Mouse (Mus musculus): ENCODE data around the gene Itga9.

GRCm38 (mm10) chr9:118778596-118778995, 172.1 kb downstream of the Itga9 start:
- TF ChIP-seq CTCF (IDR thresholded peaks at IDR 0.05; ENCODE audit: control insufficient read depth, insufficient read depth, insufficient read length) (no peak), USF1 (IDR thresholded peaks at IDR 0.05; ENCODE audit: low read depth) (no peak), MAX (IDR thresholded peaks at IDR 0.05) (no peak), MYOG (IDR thresholded peaks at IDR 0.05; ENCODE audit: control insufficient read depth, extremely low read depth, insufficient read length) (no peak), CEBPB (IDR thresholded peaks at IDR 0.05; ENCODE audit: low read depth) (no peak), MYOD1 (IDR thresholded peaks at IDR 0.05; ENCODE audit: control insufficient read depth, insufficient read length, low read depth) (no peak), FOSL1 (IDR thresholded peaks at IDR 0.05; ENCODE audit: insufficient read depth, low read length, poor library complexity, severe bottlenecking) (no peak)
